Mouse (Mus musculus): ENCODE measurements at regions not wholly inside any gene's neighbourhood (a gene's known extent, or its start where the extent isn't known, plus 50 kb on each side); places are given as distances from the start of the nearest gene placed in this dataset.

GRCm38 (mm10) chr2:107376891-107377290 is 86.5 kb downstream of the Kcna4 start:
- no peak for TF ChIP-seq CTCF (IDR thresholded peaks at IDR 0.05; ENCODE audit: low read depth)
- TF ChIP-seq EP300 (IDR thresholded peaks at IDR 0.05; ENCODE audit: low read depth) = no peak
